Mouse (Mus musculus) neural tube, embryonic 15.5 days (tissue): ENCODE data around the gene Map2k3. TPM values are rescaled to one million over a fixed set of nuclear protein-coding genes. Genes with fewer than 3 reads are reported as not detected.

Experiments
- ATAC-seq: fragments of 200-750 bp; cut with Nextera tagmentation; 2 replicates; pipeline ENCODE4 v1.8.0; 2017; ENCODE audit warnings: mild to moderate bottlenecking, moderate TSS enrichment, moderate library complexity; ENCODE audit not compliant: low FRiP score
- H3K27ac ChIP-seq: fragments of 300-500 bp; sonication (generic); replicated peaks from 2 replicates; pipeline ENCODE4 v1.5.1; 2015; ENCODE audit warnings: mild to moderate bottlenecking, inconsistent platforms
- H3K27me3 ChIP-seq: fragments of 300-500 bp; sonication (generic); replicated peaks from 2 replicates; pipeline ENCODE4 v1.6.1; 2015; ENCODE audit warnings: inconsistent platforms
- H3K36me3 ChIP-seq: fragments of 300-500 bp; sonication (generic); 2 replicates; pipeline ENCODE4 v1.6.1; 2015; ENCODE audit warnings: inconsistent platforms
- H3K4me1 ChIP-seq: fragments of 300-500 bp; sonication (generic); 2 replicates; pipeline ENCODE4 v1.6.1; 2015; ENCODE audit warnings: inconsistent platforms
- H3K4me2 ChIP-seq: fragments of 300-500 bp; sonication (generic); 2 replicates; pipeline ENCODE4 v1.6.1; 2015; ENCODE audit warnings: inconsistent platforms, mild to moderate bottlenecking, moderate library complexity
- H3K4me3 ChIP-seq: fragments of 300-500 bp; sonication (generic); replicated peaks from 2 replicates; pipeline ENCODE4 v1.5.1; 2015; ENCODE audit warnings: mild to moderate bottlenecking, inconsistent platforms
- H3K9ac ChIP-seq: fragments of 300-500 bp; sonication (generic); replicated peaks from 2 replicates; pipeline ENCODE4 v1.6.1; 2015; ENCODE audit warnings: mild to moderate bottlenecking, inconsistent platforms
- H3K9me3 ChIP-seq: fragments of 300-500 bp; sonication (generic); replicated peaks from 2 replicates; pipeline ENCODE4 v1.6.1; 2016; ENCODE audit warnings: inconsistent platforms
- WGBS: fragments of 180-500 bp; shearing (Covaris S2); methylation state at CpG from one replicate; pipeline ENCODE4 v1.1.7; 2015; ENCODE audit warnings: mixed read lengths; 5-methylcytosine and 5-hydroxymethylcytosine counted together
- polyA plus RNA-seq: library from polyadenylated mRNA; unstranded; fragments of >200 nt; fragmentation: Nextera tagmentation; extraction: Ambion mirVana; gene quantifications from 2 replicates; pipeline ENCODE4 v1.2.1, GENCODE M21; 2015

The Map2k3 gene
- polyA plus RNA-seq, 1 experiment from 2014 or later, result 30.4 TPM

DNA sequence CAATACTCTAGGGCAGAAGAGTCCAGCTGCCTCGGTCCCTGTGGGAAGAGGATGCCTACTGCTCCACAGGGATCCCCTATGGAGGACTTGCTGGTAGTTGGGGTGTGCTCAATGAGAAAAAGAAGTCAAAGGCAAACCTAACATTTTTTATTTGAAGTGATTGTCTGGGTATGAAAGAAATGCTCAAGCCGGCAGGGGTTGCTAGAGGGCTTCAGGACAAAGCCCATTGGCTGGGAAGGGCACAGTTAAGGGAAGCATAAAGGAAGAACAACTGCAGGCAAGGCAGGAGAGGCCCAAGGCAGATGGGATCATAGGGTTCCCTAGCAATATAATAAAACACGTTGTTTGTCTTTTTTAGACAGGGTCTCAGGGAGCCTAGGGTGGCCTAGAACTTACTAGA is 23.8 kb upstream of the Map2k3 start:
- H3K4me3 ChIP-seq, result no peak overlapping the region
- H3K27ac ChIP-seq, result no peak overlapping the region
- H3K27me3 ChIP-seq, result no peaks in the 10 kb centered on the region
- no peak overlapping the region for H3K4me2 ChIP-seq
- H3K4me1 ChIP-seq, result peaks cover 26% of the 10 kb centered on the region
- H3K36me3 ChIP-seq, result peaks cover 38% of the 10 kb centered on the region
- 60% methylated on average over 3 of the region's 3 CpGs for WGBS
- ATAC-seq, result no peak
- no peaks in the 10 kb centered on the region for H3K9me3 ChIP-seq
- no peak overlapping the region; the same call in 1 of the 2 replicates for H3K9ac ChIP-seq

GRCm38 (mm10) chr11:60909626-60910025 is 22.2 kb upstream of the Map2k3 start:
- Histone ChIP-seq H3K4me3 (no peak overlapping the region), H3K4me2 (no peak overlapping the region), H3K9me3 (no peaks in the 10 kb centered on the region), H3K4me1 (peaks cover 35% of the 10 kb centered on the region), H3K36me3 (peaks cover 24% of the 10 kb centered on the region), H3K27me3 (no peaks in the 10 kb centered on the region), H3K9ac (no peak overlapping the region), H3K27ac (no peak overlapping the region)
- WGBS, result 77% methylated on average over 1 of the region's 1 CpGs
- ATAC-seq, result no peak

- H3K4me1 ChIP-seq, result peaks cover 43% of the 10 kb centered on the region
- H3K36me3 ChIP-seq, result peaks cover 2% of the 10 kb centered on the region; the same call in 1 of the 2 replicates
- ATAC-seq, result no peak
- no peaks in the 10 kb centered on the region for H3K9me3 ChIP-seq
- peak overlapping the region; percentile 97 for H3K4me3 ChIP-seq
- H3K27me3 ChIP-seq, result no peaks in the 10 kb centered on the region
- H3K4me2 ChIP-seq, result peak overlapping the region; percentile 88
- H3K9ac ChIP-seq, result peak overlapping the region; percentile 94
- peak overlapping the region; percentile 89; the same call in 1 of the 2 replicates for H3K27ac ChIP-seq
- 30% methylated on average over 7 of the region's 7 CpGs for WGBS
Observed at GRCm38 (mm10) chr11:60912525-60912973, 19.3 kb upstream of the Map2k3 start.

DNA sequence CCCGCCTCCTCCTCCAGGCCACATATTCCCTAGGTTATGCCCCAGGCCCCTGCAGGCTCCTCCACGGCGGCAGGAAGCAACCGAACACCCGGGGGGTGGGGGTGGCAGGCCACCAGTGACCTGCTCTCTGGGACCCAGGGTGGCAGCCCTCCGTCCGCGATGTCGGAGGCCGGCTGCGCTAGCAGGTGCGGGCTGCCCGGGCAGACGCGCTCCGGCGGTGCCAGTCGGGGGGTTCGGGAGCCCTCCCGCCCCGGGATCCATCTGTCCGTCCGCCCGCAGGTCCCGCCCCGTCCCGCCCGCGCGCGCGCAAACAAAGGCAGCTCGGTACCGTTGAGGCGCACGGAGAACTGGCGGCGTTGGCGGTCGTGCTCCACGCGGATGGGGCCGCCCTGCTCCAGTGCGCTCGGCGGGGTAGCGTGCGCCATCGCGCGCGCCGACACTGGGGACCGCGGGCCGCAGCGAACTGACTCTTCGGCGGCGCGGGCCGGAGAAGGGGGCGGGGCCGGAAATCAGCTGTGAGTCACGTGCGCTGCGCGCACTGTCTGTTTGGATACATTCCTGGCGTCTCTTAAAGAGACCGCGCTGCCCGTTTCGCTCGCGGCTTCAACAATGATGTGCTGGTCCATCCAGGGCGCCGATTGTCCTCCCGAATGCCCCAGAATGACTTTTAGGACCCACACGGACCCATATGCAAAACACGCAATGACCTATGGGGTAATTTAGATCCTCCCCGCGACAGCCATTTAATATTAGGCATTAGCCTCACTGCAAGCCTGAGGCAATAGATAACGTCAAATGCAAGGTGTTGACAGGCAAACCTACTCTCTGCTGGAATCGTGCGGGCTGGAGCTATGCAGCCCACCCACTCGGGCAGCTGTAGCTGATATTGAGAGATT is 18.3 kb upstream of the Map2k3 start:
- Histone ChIP-seq H3K27me3 (no peaks in the 10 kb centered on the region), H3K9ac (peak overlapping the region; percentile 94), H3K4me3 (peak overlapping the region; percentile 97), H3K9me3 (no peaks in the 10 kb centered on the region), H3K36me3 (no peaks in the 10 kb centered on the region), H3K4me1 (peaks cover 43% of the 10 kb centered on the region), H3K4me2 (peak overlapping the region; percentile 88), H3K27ac (peak overlapping the region; percentile 89)
- ATAC-seq, result peak; percentile 96
- under 1% methylated on average over 71 of the region's 86 CpGs for WGBS

GRCm38 (mm10) chr11:60914491-60914890 is 17.3 kb upstream of the Map2k3 start, which contains the start of gene Natd1:
TSS of gene Natd1 (minus strand) at chr11:60914750.
- H3K4me2 ChIP-seq, result peak within 1 kb of the TSS; percentile 88
- peak within 1 kb of the TSS; percentile 89 for H3K27ac ChIP-seq
- no peaks in the 10 kb centered on the region for H3K9me3 ChIP-seq
- H3K4me3 ChIP-seq, result peak within 1 kb of the TSS; percentile 97
- no peaks in the 10 kb centered on the region for H3K27me3 ChIP-seq
- H3K36me3 ChIP-seq, result no peaks in the 10 kb centered on the region
- no peak for ATAC-seq
- H3K4me1 ChIP-seq, result peaks cover 43% of the 10 kb centered on the region
- 29% methylated on average over 7 of the region's 7 CpGs for WGBS
- peak within 1 kb of the TSS; percentile 94 for H3K9ac ChIP-seq

DNA sequence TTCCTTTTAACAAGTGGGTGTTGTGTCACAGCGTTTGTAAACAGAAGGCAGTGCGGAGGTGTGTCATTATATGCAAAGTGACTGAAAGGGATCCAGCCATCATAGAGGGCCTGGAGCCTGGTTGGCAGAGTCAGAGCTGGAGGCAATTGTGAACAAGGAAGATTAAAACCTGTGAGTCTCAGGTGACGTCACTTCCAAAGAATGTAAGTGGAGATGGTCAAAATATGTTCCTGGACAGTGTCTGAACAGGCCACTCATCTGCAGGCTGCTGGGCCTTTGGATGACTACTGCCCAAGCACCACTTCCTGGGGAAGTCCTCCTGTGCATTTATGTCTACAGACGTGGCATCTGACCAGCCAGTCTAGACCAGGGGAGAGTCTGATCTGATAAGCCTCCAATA is 16.6 kb upstream of the Map2k3 start:
- Histone ChIP-seq H3K36me3 (no peaks in the 10 kb centered on the region), H3K27ac (peak overlapping the region; percentile 89; the same call in 1 of the 2 replicates), H3K4me2 (0 out of 2 replicates have a peak overlapping the region, but pooled peaks have one; percentile 88), H3K9me3 (no peaks in the 10 kb centered on the region), H3K9ac (no peak overlapping the region), H3K27me3 (no peaks in the 10 kb centered on the region), H3K4me3 (no peak overlapping the region), H3K4me1 (peaks cover 43% of the 10 kb centered on the region)
- 80% methylated on average over 4 of the region's 4 CpGs for WGBS
- no peak for ATAC-seq

DNA sequence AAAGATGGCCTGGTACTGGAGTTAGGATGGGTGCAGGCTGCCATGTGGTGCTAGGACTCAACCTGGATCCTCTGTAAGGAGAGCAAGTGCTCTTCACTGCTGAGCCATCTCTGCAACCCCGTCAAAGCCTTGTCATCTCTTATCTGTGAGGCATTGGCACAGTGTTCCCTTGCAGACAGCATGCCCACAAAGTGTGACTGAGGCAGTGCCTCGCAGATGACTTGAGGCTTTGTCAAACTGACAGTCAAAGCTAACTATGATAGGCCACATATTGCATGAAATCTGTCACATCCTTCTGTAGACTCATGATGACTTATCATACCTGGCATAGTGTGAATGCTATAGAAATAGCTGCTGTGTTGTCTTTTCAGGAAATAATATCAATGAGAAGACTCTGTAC is 11.8 kb upstream of the Map2k3 start:
- Histone ChIP-seq H3K9me3 (no peaks in the 10 kb centered on the region), H3K4me2 (no peak overlapping the region), H3K9ac (no peak overlapping the region), H3K27ac (no peak overlapping the region), H3K27me3 (no peaks in the 10 kb centered on the region), H3K36me3 (peaks cover 4% of the 10 kb centered on the region; the same call in 1 of the 2 replicates), H3K4me1 (peaks cover 4% of the 10 kb centered on the region), H3K4me3 (no peak overlapping the region)
- 76% methylated on average over 2 of the region's 2 CpGs for WGBS
- no peak for ATAC-seq

DNA sequence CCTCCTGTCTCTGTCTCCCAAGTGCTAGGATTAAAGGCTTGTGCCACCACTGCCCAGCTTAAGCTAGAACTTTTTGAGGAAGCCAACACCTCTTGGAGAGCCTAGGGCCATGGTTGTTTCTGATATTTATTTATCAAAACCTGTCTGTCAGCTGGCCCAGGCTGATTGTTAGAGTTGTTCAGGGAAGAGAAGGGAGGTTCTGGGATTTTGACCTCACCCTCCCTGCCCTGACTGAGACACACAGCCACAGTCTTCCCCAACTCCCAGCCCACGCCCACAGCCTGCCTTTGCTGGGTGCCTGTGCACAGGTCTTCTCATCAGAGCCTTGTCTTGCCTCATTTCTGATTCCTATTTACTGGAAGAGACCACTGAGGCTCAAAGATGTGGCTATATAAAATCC is 9.6 kb upstream of the Map2k3 start:
- Histone ChIP-seq H3K27me3 (no peaks in the 10 kb centered on the region), H3K27ac (no peak overlapping the region), H3K4me2 (no peak overlapping the region), H3K4me1 (peaks cover 4% of the 10 kb centered on the region; the same call in 1 of the 2 replicates), H3K36me3 (peaks cover 4% of the 10 kb centered on the region; the same call in 1 of the 2 replicates), H3K4me3 (no peak overlapping the region), H3K9ac (no peak overlapping the region), H3K9me3 (no peaks in the 10 kb centered on the region)
- ATAC-seq, result no peak
- 92% methylated on average over 1 of the region's 1 CpGs for WGBS

GRCm38 (mm10) chr11:60922964-60923363 is 8.9 kb upstream of the Map2k3 start:
- Histone ChIP-seq H3K4me3 (no peak overlapping the region), H3K27me3 (no peaks in the 10 kb centered on the region), H3K27ac (no peak overlapping the region), H3K4me2 (no peak overlapping the region), H3K36me3 (peaks cover 4% of the 10 kb centered on the region; the same call in 1 of the 2 replicates), H3K9me3 (no peaks in the 10 kb centered on the region), H3K9ac (no peak overlapping the region), H3K4me1 (peaks cover 11% of the 10 kb centered on the region)
- WGBS, result 76% methylated on average over 5 of the region's 5 CpGs
- no peak for ATAC-seq

- Histone ChIP-seq H3K36me3 (peaks cover 4% of the 10 kb centered on the region; the same call in 1 of the 2 replicates), H3K4me2 (no peak overlapping the region), H3K27me3 (no peaks in the 10 kb centered on the region), H3K27ac (no peak overlapping the region), H3K9ac (no peak overlapping the region), H3K4me3 (no peak overlapping the region), H3K4me1 (peaks cover 11% of the 10 kb centered on the region), H3K9me3 (no peaks in the 10 kb centered on the region)
- 51% methylated on average over 6 of the region's 6 CpGs for WGBS
- ATAC-seq, result no peak
Observed at GRCm38 (mm10) chr11:60924498-60924897, 7.3 kb upstream of the Map2k3 start.

GRCm38 (mm10) chr11:60924981-60925380 is 6.9 kb upstream of the Map2k3 start:
- Histone ChIP-seq H3K36me3 (peaks cover 4% of the 10 kb centered on the region; the same call in 1 of the 2 replicates), H3K4me2 (no peak overlapping the region), H3K27me3 (no peaks in the 10 kb centered on the region), H3K4me1 (peaks cover 11% of the 10 kb centered on the region), H3K4me3 (no peak overlapping the region), H3K9ac (no peak overlapping the region), H3K27ac (no peak overlapping the region), H3K9me3 (no peaks in the 10 kb centered on the region)
- WGBS, result 84% methylated on average over 1 of the region's 1 CpGs
- ATAC-seq, result no peak

DNA sequence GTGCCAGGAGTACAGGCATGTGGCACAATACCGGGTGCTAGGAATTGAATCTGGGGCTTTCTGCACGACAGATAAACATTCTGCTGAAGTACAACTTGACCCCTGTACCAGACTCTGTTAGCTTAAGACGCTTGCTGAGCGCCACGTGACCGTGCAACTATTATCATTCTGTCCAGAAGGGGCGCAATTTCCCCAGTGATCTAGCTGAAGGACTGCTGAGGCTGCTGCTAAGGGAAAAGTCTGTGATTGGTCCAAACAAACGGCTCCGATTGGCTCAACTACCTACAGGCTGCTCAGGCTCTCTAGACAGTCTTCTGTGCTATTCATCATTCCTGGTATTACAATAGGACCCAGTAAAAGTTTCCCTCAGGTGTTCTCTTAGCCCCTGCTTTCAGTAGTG is 4.6 kb upstream of the Map2k3 start:
- H3K27me3 ChIP-seq, result no peaks in the 10 kb centered on the region
- peak overlapping the region; percentile 58; the same call in 1 of the 2 replicates for H3K27ac ChIP-seq
- no peaks in the 10 kb centered on the region for H3K36me3 ChIP-seq
- under 1% methylated on average over 9 of the region's 9 CpGs for WGBS
- H3K9me3 ChIP-seq, result no peaks in the 10 kb centered on the region
- H3K4me3 ChIP-seq, result peak overlapping the region; percentile 34
- peak overlapping the region; percentile 58 for H3K4me2 ChIP-seq
- 0 out of 2 replicates have a peak overlapping the region, but pooled peaks have one; percentile 3 for H3K9ac ChIP-seq
- peaks cover 20% of the 10 kb centered on the region for H3K4me1 ChIP-seq
- peak; percentile 78 for ATAC-seq
